Mouse (Mus musculus): Measurements from ENCODE around the gene Entpd7. TPM values are rescaled to one million over a fixed set of nuclear protein-coding genes. Genes with fewer than 3 reads are reported as not detected.

Entpd7 gene
- 8.9 and 9.6 TPM in 2 replicates for polyA plus RNA-seq (2015; fragmentation: Nextera tagmentation; extraction: Ambion mirVana)

GRCm38 (mm10) chr19:43689419-43690246 is at the start of gene Entpd7:
Gene Entpd7 (plus strand): TSS chr19:43689672.

GRCm38 (mm10) chr19:43674730-43675524 is 14.5 kb upstream of the Entpd7 start, which contains the start of gene Slc25a28:
Gene Slc25a28 (minus strand): TSS chr19:43674881.

GRCm38 (mm10) chr19:43752489-43753225 is 63.2 kb downstream of the Entpd7 start, which contains the start of the genes Cutc and Cox15:
Gene Cutc (plus strand): TSS chr19:43752996.
Gene Cox15 (minus strand): TSS chr19:43753000.

GRCm38 (mm10) chr19:43781980-43782379 is 92.5 kb downstream of the Entpd7 start, which contains the start of gene Abcc2:
Gene Abcc2 (plus strand): TSS chr19:43782192.

Other genes starting within 250 kb of the Entpd7 start
- 5.5 and 6.2 TPM in 2 replicates for gene Cnnm1, start 249.2 kb upstream of the Entpd7 start, polyA plus RNA-seq (2015; fragmentation: Nextera tagmentation; extraction: Ambion mirVana)
- 138 and 152 TPM in 2 replicates for gene Got1, start 165.1 kb upstream of the Entpd7 start, polyA plus RNA-seq (2015; fragmentation: Nextera tagmentation; extraction: Ambion mirVana)
- not detected in 2 replicates for gene Nkx2-3, start 77.3 kb upstream of the Entpd7 start, polyA plus RNA-seq (2015; fragmentation: Nextera tagmentation; extraction: Ambion mirVana)
- 20.9 and 21.3 TPM in 2 replicates for gene Slc25a28, start 14.8 kb upstream of the Entpd7 start, polyA plus RNA-seq (2015; fragmentation: Nextera tagmentation; extraction: Ambion mirVana)
- 8.7 and 8.9 TPM in 2 replicates for gene Cutc, start 63.3 kb downstream of the Entpd7 start, polyA plus RNA-seq (2015; fragmentation: Nextera tagmentation; extraction: Ambion mirVana)
- gene Cox15, start 63.3 kb downstream of the Entpd7 start, polyA plus RNA-seq (2015; fragmentation: Nextera tagmentation; extraction: Ambion mirVana), result 8.6 and 10.0 TPM in 2 replicates
- gene Abcc2, start 92.5 kb downstream of the Entpd7 start, polyA plus RNA-seq (2015; fragmentation: Nextera tagmentation; extraction: Ambion mirVana), result 0.27 and 0.28 TPM in 2 replicates